Mouse (Mus musculus): ENCODE results near the gene Milr1. TPM values are rescaled to one million over a fixed set of nuclear protein-coding genes. Genes with fewer than 3 reads are reported as not detected.

The Milr1 gene
- total and polyA plus RNA-seq, 3 experiments: 0.29 to 1.4 (median 0.93) TPM

GRCm38 (mm10) chr11:106727967-106728366 is 23.1 kb upstream of the Milr1 start:
- intact Hi-C loops (cut with DNase I): no loop called here
- Histone ChIP-seq H3K4me1 (ENCODE audit: control insufficient read depth, insufficient read depth, low read length) (peaks cover 11% of the 10 kb centered on the region), H3K79me2 (replicated peaks; ENCODE audit: control insufficient read depth, insufficient read depth, low read length) (no peaks in the 10 kb centered on the region), H3K4me3 (no peak overlapping the region), H3K27me3 (ENCODE audit: control insufficient read depth, insufficient read depth, low read length) (no peaks in the 10 kb centered on the region), H3K27ac (peak overlapping the region; percentile 57), H3K9ac (ENCODE audit: low read depth, low read length) (no peak overlapping the region), H3K36me3 (ENCODE audit: control insufficient read depth, insufficient read depth, low read length) (no peaks in the 10 kb centered on the region; the same call in 1 of the 2 replicates)
- DNase-seq: no peak
- TF ChIP-seq CTCF (IDR thresholded peaks at IDR 0.05): no peak
- no peak for TF ChIP-seq EP300 (IDR thresholded peaks at IDR 0.05; ENCODE audit: insufficient read depth, low read depth, low read length)
- no peak for TF ChIP-seq POLR2A (IDR thresholded peaks at IDR 0.05; ENCODE audit: insufficient read depth, low read depth, low read length)
- WGBS: 75% methylated on average over 5 of the region's 5 CpGs

GRCm38 (mm10) chr11:106728402-106729366 is 22.3 kb upstream of the Milr1 start:
- H3K9ac ChIP-seq (ENCODE audit: low read depth, low read length): no peak overlapping the region
- H3K79me2 ChIP-seq (replicated peaks; ENCODE audit: control insufficient read depth, insufficient read depth, low read length): no peaks in the 10 kb centered on the region
- intact Hi-C loops (cut with DNase I): no loop called here
- H3K4me1 ChIP-seq (ENCODE audit: control insufficient read depth, insufficient read depth, low read length): peaks cover 8% of the 10 kb centered on the region
- no peak for TF ChIP-seq POLR2A (IDR thresholded peaks at IDR 0.05; ENCODE audit: insufficient read depth, low read depth, low read length)
- 0 out of 2 replicates have a peak, but pooled peaks have one; percentile 63 for TF ChIP-seq EP300 (IDR thresholded peaks at IDR 0.05; ENCODE audit: insufficient read depth, low read depth, low read length)
- H3K4me3 ChIP-seq: no peak overlapping the region
- 64% methylated on average over 10 of the region's 10 CpGs for WGBS
- H3K27me3 ChIP-seq (ENCODE audit: control insufficient read depth, insufficient read depth, low read length): no peaks in the 10 kb centered on the region
- DNase-seq: no peak
- peak overlapping the region; percentile 69 for H3K27ac ChIP-seq
- no peaks in the 10 kb centered on the region; the same call in 1 of the 2 replicates for H3K36me3 ChIP-seq (ENCODE audit: control insufficient read depth, insufficient read depth, low read length)

GRCm38 (mm10) chr11:106729656-106730055 is 21.4 kb upstream of the Milr1 start:
- no peak for TF ChIP-seq CTCF (IDR thresholded peaks at IDR 0.05)
- no peak for TF ChIP-seq POLR2A (IDR thresholded peaks at IDR 0.05; ENCODE audit: insufficient read depth, low read depth, low read length)
- no peak for TF ChIP-seq EP300 (IDR thresholded peaks at IDR 0.05; ENCODE audit: insufficient read depth, low read depth, low read length)
- peaks cover 8% of the 10 kb centered on the region for H3K4me1 ChIP-seq (ENCODE audit: control insufficient read depth, insufficient read depth, low read length)
- no peaks in the 10 kb centered on the region for H3K79me2 ChIP-seq (replicated peaks; ENCODE audit: control insufficient read depth, insufficient read depth, low read length)
- peak overlapping the region; percentile 78 for H3K27ac ChIP-seq
- no peak overlapping the region for H3K4me3 ChIP-seq
- intact Hi-C loops (cut with DNase I): no loop called here
- WGBS: 100% methylated on average over 1 of the region's 1 CpGs
- H3K27me3 ChIP-seq (ENCODE audit: control insufficient read depth, insufficient read depth, low read length): no peaks in the 10 kb centered on the region
- no peaks in the 10 kb centered on the region; the same call in 1 of the 2 replicates for H3K36me3 ChIP-seq (ENCODE audit: control insufficient read depth, insufficient read depth, low read length)
- DNase-seq: no peak
- no peak overlapping the region for H3K9ac ChIP-seq (ENCODE audit: low read depth, low read length)

- TF ChIP-seq EP300 (IDR thresholded peaks at IDR 0.05; ENCODE audit: insufficient read depth, low read depth, low read length) (no peak), CTCF (IDR thresholded peaks at IDR 0.05) (no peak), POLR2A (IDR thresholded peaks at IDR 0.05; ENCODE audit: insufficient read depth, low read depth, low read length) (no peak)
- H3K9ac ChIP-seq (ENCODE audit: low read depth, low read length): no peak overlapping the region
- H3K4me1 ChIP-seq (ENCODE audit: control insufficient read depth, insufficient read depth, low read length): peaks cover 8% of the 10 kb centered on the region
- H3K79me2 ChIP-seq (replicated peaks; ENCODE audit: control insufficient read depth, insufficient read depth, low read length): no peaks in the 10 kb centered on the region
- no peaks in the 10 kb centered on the region for H3K27me3 ChIP-seq (ENCODE audit: control insufficient read depth, insufficient read depth, low read length)
- H3K4me3 ChIP-seq: no peak overlapping the region
- peak overlapping the region; percentile 78 for H3K27ac ChIP-seq
- DNase-seq: no peak
- 11% methylated on average over 4 of the region's 4 CpGs for WGBS
- intact Hi-C loops (cut with DNase I): no loop called here
- H3K36me3 ChIP-seq (ENCODE audit: control insufficient read depth, insufficient read depth, low read length): no peaks in the 10 kb centered on the region; the same call in 1 of the 2 replicates
Measured at GRCm38 (mm10) chr11:106730714-106731113, 20.3 kb upstream of the Milr1 start.

GRCm38 (mm10) chr11:106736614-106737013 is 14.4 kb upstream of the Milr1 start:
- DNase-seq: no peak
- H3K9ac ChIP-seq (ENCODE audit: low read depth, low read length): no peak overlapping the region
- intact Hi-C loops (cut with DNase I): loop anchor here (1.0 kb wide), 2 partner anchors 28 to 56 kb away; no protein-coding TSS in a partner anchor

More at GRCm38 (mm10) chr11:106736614-106737013, 14.4 kb upstream of the Milr1 start:
- WGBS: 65% methylated on average over 3 of the region's 3 CpGs
- Histone ChIP-seq H3K4me3 (no peak overlapping the region), H3K27ac (peak overlapping the region; percentile 86), H3K27me3 (ENCODE audit: control insufficient read depth, insufficient read depth, low read length) (no peaks in the 10 kb centered on the region), H3K4me1 (ENCODE audit: control insufficient read depth, insufficient read depth, low read length) (peaks cover 15% of the 10 kb centered on the region), H3K36me3 (ENCODE audit: control insufficient read depth, insufficient read depth, low read length) (no peaks in the 10 kb centered on the region; the same call in 1 of the 2 replicates), H3K79me2 (replicated peaks; ENCODE audit: control insufficient read depth, insufficient read depth, low read length) (no peaks in the 10 kb centered on the region)
- no peak for TF ChIP-seq EP300 (IDR thresholded peaks at IDR 0.05; ENCODE audit: insufficient read depth, low read depth, low read length)
- no peak for TF ChIP-seq CTCF (IDR thresholded peaks at IDR 0.05)
- no peak for TF ChIP-seq POLR2A (IDR thresholded peaks at IDR 0.05; ENCODE audit: insufficient read depth, low read depth, low read length)

Measured in heart, adult 2 months (tissue).